Mouse (Mus musculus) MEL (cell line): ENCODE data around the gene Gm21915. TPM values are rescaled to one million over a fixed set of nuclear protein-coding genes. Genes with fewer than 3 reads are reported as not detected.

ENCODE experiments used
- DNase-seq: peaks from one replicate; pipeline ENCODE4 v3.0.0; 2011; ENCODE audit warnings: low read depth, low spot score
- H3K27ac ChIP-seq: 2 replicates; pipeline ENCODE4 v1.5.1; 2012; ENCODE audit warnings: low read depth, mild to moderate bottlenecking, control low read depth, low read length, moderate library complexity; ENCODE audit not compliant: control insufficient read depth
- H3K27me3 ChIP-seq, 2 experiments: fragments of 150-350 bp in 1 of 2; sonication (generic) in 1 of 2; 2 replicates each; pipeline ENCODE4 v1.6.1; 2012; ENCODE audit warnings: low read length in 2 of 2, mild to moderate bottlenecking in 2 of 2, improper control_type of control experiment in 1 of 2, moderate library complexity in 1 of 2; ENCODE audit not compliant: insufficient read depth in 2 of 2, control insufficient read depth in 1 of 2
- H3K36me3 ChIP-seq, 2 experiments: 2 replicates each; pipeline ENCODE4 v1.6.1; 2012 to 2014; ENCODE audit warnings: low read length in 2 of 2, improper control_type of control experiment in 1 of 2, inconsistent platforms in 1 of 2, mild to moderate bottlenecking in 1 of 2; ENCODE audit not compliant: insufficient read depth in 2 of 2, control insufficient read depth in 1 of 2
- H3K4me1 ChIP-seq, 2 experiments: fragments of 150-350 bp in 1 of 2; sonication (generic) in 1 of 2; 2 replicates each; pipeline ENCODE4 v1.6.1; 2012; ENCODE audit warnings: low read length in 2 of 2, improper control_type of control experiment in 1 of 2, mild to moderate bottlenecking in 1 of 2; ENCODE audit not compliant: insufficient read depth in 2 of 2, control insufficient read depth in 1 of 2
- H3K4me3 ChIP-seq, 2 experiments: fragments of 150-350 bp in 1 of 2; sonication (generic) in 1 of 2; 2 replicates each; pipeline ENCODE4 v1.5.1; 2012; ENCODE audit warnings: low read depth in 2 of 2, low read length in 2 of 2, mild to moderate bottlenecking in 2 of 2, moderate library complexity in 2 of 2, control low read depth in 1 of 2, improper control_type of control experiment in 1 of 2; ENCODE audit not compliant: control insufficient read depth in 1 of 2, insufficient read depth in 1 of 2
- H3K79me2 ChIP-seq: 2 replicates; pipeline ENCODE4 v1.6.1; 2012; ENCODE audit warnings: mild to moderate bottlenecking, low read length, moderate library complexity; ENCODE audit not compliant: control insufficient read depth, poor library complexity, insufficient read depth
- H3K9ac ChIP-seq: 2 replicates; pipeline ENCODE4 v1.6.1; 2012; ENCODE audit warnings: low read depth, mild to moderate bottlenecking, control low read depth, low read length, moderate library complexity; ENCODE audit not compliant: control insufficient read depth, poor library complexity, severe bottlenecking
- H3K9me3 ChIP-seq: fragments of 150-350 bp; sonication (generic); replicated peaks from 2 replicates; pipeline ENCODE4 v1.6.1; 2012; ENCODE audit warnings: mild to moderate bottlenecking, low read length, improper control_type of control experiment, moderate library complexity; ENCODE audit not compliant: insufficient read depth
- CHD1 ChIP-seq: IDR thresholded peaks from 2 replicates; pipeline ENCODE4 v1.6.1; 2012; ENCODE audit warnings: low read depth, mild to moderate bottlenecking, inconsistent platforms, low read length, improper control_type of control experiment
- ELF1 ChIP-seq: IDR thresholded peaks from 2 replicates; pipeline ENCODE4 v1.6.1; 2014; ENCODE audit warnings: low read depth, mild to moderate bottlenecking, inconsistent platforms, low read length, improper control_type of control experiment, moderate library complexity
- EP300 ChIP-seq, 2 experiments: IDR thresholded peaks; 2 replicates each; pipeline ENCODE4 v1.6.1; 2011; ENCODE audit warnings: improper control_type of control experiment in 2 of 2, low read length in 2 of 2, low read depth in 1 of 2, mild to moderate bottlenecking in 1 of 2
- ETS1 ChIP-seq: IDR thresholded peaks from 2 replicates; pipeline ENCODE4 v1.6.1; 2012; ENCODE audit warnings: low read depth, mild to moderate bottlenecking, inconsistent platforms, low read length, improper control_type of control experiment, moderate library complexity
- GABPA ChIP-seq: IDR thresholded peaks from 2 replicates; pipeline ENCODE4 v1.6.1; 2012; ENCODE audit warnings: low read depth, mild to moderate bottlenecking, inconsistent platforms, low read length, improper control_type of control experiment, moderate library complexity
- HCFC1 ChIP-seq: IDR thresholded peaks from 2 replicates; pipeline ENCODE4 v1.6.1; 2012; ENCODE audit warnings: low read depth, mild to moderate bottlenecking, inconsistent platforms, low read length, improper control_type of control experiment, moderate library complexity
- MAX ChIP-seq: IDR thresholded peaks from 2 replicates; pipeline ENCODE4 v1.6.1; 2011; ENCODE audit warnings: low read length, improper control_type of control experiment
- MEF2A ChIP-seq: IDR thresholded peaks from 2 replicates; pipeline ENCODE4 v1.6.1; 2014; ENCODE audit warnings: low read depth, mild to moderate bottlenecking, inconsistent platforms, low read length, improper control_type of control experiment; ENCODE audit not compliant: poor library complexity, insufficient replicate concordance, severe bottlenecking; ENCODE audit errors: extremely low read depth
- MXI1 ChIP-seq: IDR thresholded peaks from 2 replicates; pipeline ENCODE4 v1.6.1; 2011; ENCODE audit warnings: mild to moderate bottlenecking, low read depth, low read length, improper control_type of control experiment
- MYB ChIP-seq: IDR thresholded peaks from 2 replicates; pipeline ENCODE4 v1.6.1; 2011; ENCODE audit warnings: mild to moderate bottlenecking, low read depth, low read length, improper control_type of control experiment
- NRF1 ChIP-seq: IDR thresholded peaks from 2 replicates; pipeline ENCODE4 v1.6.1; 2014; ENCODE audit warnings: low read depth, mild to moderate bottlenecking, inconsistent platforms, low read length, improper control_type of control experiment, moderate library complexity; ENCODE audit not compliant: poor library complexity, insufficient read depth, severe bottlenecking
- TBP ChIP-seq: IDR thresholded peaks from 2 replicates; pipeline ENCODE4 v1.8.0; 2011; ENCODE audit warnings: low read depth, low read length, improper control_type of control experiment
- USF2 ChIP-seq, 2 experiments: IDR thresholded peaks; 2 replicates each; pipeline ENCODE4 v1.6.1; 2011 to 2012; ENCODE audit warnings: improper control_type of control experiment in 2 of 2, low read length in 2 of 2, borderline replicate concordance in 1 of 2, inconsistent platforms in 1 of 2, low read depth in 1 of 2, mild to moderate bottlenecking in 1 of 2; ENCODE audit not compliant: insufficient read depth in 1 of 2
- ZKSCAN1 ChIP-seq: IDR thresholded peaks from 2 replicates; pipeline ENCODE4 v1.6.1; 2012; ENCODE audit warnings: low read depth, mild to moderate bottlenecking, inconsistent platforms, low read length, improper control_type of control experiment, moderate library complexity
- ZNF384 ChIP-seq: IDR thresholded peaks from 2 replicates; pipeline ENCODE4 v1.6.1; 2012; ENCODE audit warnings: low read depth, mild to moderate bottlenecking, inconsistent platforms, low read length, improper control_type of control experiment
- polyA plus RNA-seq, 2 experiments: library from polyadenylated mRNA; stranded (reverse) in 1 of 2; unstranded in 1 of 2; fragments of >175 nt in 1 of 2; fragments of >200 nt in 1 of 2; gene quantifications; 2 replicates each; pipeline versions ENCODE4 v1.2.1 to v1.2.4; 2012; ENCODE audit warnings: low replicate concordance in 2 of 2, low read depth in 1 of 2; ENCODE audit not compliant: insufficient read length in 2 of 2, insufficient read depth in 1 of 2, missing spikeins in 1 of 2
- total RNA-seq: library from RNA; depleted of rRNA; stranded (reverse); fragments of 300-350 nt; gene quantifications from 2 replicates; pipeline ENCODE4 v1.2.3, GENCODE M21; 2012

The Gm21915 gene
- total and polyA plus RNA-seq, 3 experiments, result not detected

DNA sequence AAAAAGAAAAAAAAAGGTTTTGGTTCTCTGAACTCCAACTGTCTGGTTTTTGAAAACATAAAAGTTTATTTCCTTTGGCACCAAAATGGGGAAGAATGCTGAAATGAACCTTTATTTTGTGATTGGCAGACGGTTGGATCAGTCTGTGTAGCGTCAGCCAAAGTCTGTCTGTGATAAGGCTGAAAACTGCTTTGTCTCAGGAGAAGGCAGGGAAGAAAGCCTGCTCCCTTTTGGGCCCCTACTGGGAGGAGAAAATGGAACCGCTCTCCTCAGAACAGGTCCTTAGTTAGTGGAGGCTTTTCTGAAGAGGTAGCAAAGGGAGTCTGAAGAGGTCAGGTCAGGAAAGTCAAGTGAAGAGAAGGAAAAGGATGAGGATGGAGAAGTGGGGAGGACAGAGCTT lies 22.6 kb downstream of the Gm21915 start:
- no peak overlapping the region for H3K9ac ChIP-seq
- TF ChIP-seq ZKSCAN1 (no peak), USF2 (IDR thresholded peaks at IDR 0.05; ENCODE audit: borderline replicate concordance in 1 of 2, insufficient read depth in 1 of 2, low read depth in 1 of 2, low read length in 2 of 2) (no peak), CHD1 (no peak), NRF1 (no peak), ZNF384 (no peak), MEF2A (no peak), MXI1 (no peak), EP300 (IDR thresholded peaks at IDR 0.05; ENCODE audit: low read depth in 1 of 2, low read length in 2 of 2) (no peak), HCFC1 (no peak), ETS1 (no peak), GABPA (no peak)
- no peak overlapping the region for H3K27ac ChIP-seq
- H3K36me3 ChIP-seq, result no peaks in the 10 kb centered on the region
- no peaks in the 10 kb centered on the region for H3K79me2 ChIP-seq
- DNase-seq, result no peak
- no peaks in the 10 kb centered on the region for H3K27me3 ChIP-seq
- H3K9me3 ChIP-seq, result no peaks in the 10 kb centered on the region
- no peaks in the 10 kb centered on the region for H3K4me1 ChIP-seq
- H3K4me3 ChIP-seq, result no peak overlapping the region

DNA sequence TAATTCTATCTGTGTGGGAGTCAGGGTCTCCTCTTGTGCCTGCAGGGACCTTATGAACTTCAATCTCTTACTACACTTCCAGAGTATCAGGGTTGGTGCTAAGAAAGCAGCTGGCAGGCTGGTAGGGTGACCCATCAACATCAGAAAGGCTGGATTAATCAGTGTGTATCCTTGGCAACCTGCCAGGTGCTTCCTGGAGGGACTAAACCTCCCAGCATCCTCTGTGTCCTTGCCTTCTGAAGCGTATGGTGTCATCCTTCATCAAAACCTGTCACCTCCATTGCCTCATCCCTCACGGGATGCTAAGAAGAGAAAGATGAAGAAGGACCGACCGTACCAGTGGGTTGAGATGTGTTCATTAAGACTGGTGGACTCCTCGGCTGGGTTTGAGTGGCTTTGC lies 23.4 kb downstream of the Gm21915 start:
- no peak overlapping the region for H3K4me3 ChIP-seq
- H3K27ac ChIP-seq, result no peak overlapping the region
- H3K36me3 ChIP-seq, result no peaks in the 10 kb centered on the region
- TF ChIP-seq TBP, result no peak
- no peak for TF ChIP-seq MYB
- no peak for TF ChIP-seq ELF1
- no peak for TF ChIP-seq CHD1
- TF ChIP-seq MAX, result no peak
- no peak for TF ChIP-seq NRF1
- TF ChIP-seq EP300 (IDR thresholded peaks at IDR 0.05; ENCODE audit: low read depth in 1 of 2, low read length in 2 of 2), result no peak
- no peak for TF ChIP-seq ZNF384
- H3K4me1 ChIP-seq, result no peaks in the 10 kb centered on the region
- H3K27me3 ChIP-seq, result no peaks in the 10 kb centered on the region
- H3K9me3 ChIP-seq, result no peaks in the 10 kb centered on the region
- H3K79me2 ChIP-seq, result no peaks in the 10 kb centered on the region
- no peak for DNase-seq
- H3K9ac ChIP-seq, result no peak overlapping the region
